Mouse (Mus musculus) embryo, embryonic 11 days (tissue): Measurements from ENCODE around the gene Ccdc150.
A peak's percentile ranks its signal among the peaks of the same experiment; 100 is the strongest.

Source experiments
- DNase-seq: peaks from one replicate; pipeline ENCODE4 v3.0.0-alpha.2; 2015

Ccdc150 gene

DNA sequence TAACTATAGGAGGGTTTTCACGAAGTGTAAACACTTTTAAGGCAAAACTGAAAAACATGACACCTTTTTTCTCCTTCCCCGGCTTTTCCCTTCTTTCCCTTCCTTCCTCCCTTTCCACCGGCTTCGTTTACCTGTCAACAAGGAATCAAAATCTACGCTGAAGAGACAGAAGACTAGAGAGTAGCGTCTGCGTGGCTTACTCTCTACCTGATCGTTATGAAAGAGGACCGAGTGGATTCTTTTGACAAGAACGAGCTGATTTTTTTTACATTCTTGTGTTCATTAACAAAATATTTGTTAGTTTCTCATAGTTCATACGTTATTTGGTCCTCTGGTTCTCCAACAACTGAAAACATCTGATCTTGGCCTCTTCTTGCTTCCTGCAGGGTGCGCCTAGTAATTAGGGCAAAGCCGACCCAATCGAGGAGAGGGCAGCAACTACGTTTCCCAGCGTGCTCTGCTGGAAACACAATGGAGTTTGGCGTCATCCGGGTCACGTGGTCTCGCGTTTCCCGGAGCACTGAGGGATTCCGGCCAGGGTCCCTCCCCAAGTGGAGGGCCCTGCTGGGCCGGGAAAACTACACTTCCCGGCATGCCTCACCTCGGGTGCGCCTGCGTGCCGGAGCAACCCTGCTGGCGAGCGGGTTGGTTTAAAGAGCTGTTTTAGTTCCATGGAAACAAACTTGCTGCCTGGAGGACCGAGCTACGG lies at the start of gene Ccdc150:
Gene Ccdc150 (plus strand): TSS at position 526 of the 709 bp plus-strand sequence.
- peak; percentile 98 for DNase-seq

DNA sequence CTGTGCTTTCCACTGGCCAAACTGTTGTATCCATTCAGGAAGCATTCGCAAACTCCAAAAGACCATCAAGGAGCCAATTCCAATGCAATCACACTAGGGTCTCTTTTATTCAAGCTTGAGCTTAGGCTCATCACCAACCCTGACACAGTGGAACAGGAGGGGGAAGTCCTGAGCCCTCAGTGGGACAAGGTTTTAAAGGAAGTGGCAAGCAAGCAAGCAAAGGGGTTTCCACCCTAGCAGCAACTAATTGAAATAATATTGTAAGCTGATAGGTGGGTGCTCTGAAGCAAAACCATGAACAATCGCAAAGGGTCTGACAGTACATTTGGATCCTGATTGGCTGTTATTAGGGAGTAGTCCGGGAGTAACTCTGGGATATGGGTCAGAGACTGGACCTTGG lies 30.2 kb upstream of the Ccdc150 start:
- DNase-seq = no peak

DNA sequence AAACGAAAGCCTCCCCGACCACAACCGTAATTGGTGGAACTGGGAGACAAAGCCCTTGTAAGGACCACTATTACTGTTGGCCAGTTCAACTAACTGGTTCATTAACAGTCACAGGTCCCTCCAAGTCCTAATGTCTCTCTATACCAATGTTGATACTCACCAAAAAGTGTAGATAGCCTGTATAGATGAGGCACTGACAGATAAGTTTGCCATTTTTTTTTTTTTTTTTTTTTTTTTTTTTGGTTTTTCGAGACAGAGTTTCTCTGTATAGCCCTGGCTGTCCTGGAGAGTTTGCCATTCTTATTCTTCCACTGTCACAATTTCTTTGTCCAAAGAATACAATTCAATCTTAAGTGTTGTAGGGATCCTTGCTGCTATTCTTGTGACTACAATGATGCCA lies 7.8 kb upstream of the Ccdc150 start:
- DNase-seq = no peak

DNA sequence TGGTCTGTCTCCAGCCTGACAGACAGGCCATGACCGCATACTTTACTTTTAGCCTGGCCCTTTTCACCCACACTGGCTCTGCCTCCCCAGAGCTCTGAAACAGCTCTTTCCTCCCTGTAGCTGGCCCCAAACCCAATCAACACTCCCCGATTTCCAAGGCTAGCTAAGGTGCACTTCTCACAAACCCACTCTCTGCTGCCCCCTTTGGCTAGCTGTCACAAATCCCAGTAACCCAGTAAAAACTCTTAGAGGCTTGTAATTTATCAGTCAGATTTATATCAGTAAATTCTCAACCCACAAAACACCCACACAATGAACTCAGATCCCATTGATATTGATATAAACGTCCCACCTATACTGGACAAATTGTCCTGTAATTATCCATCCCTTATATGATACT lies 25.1 kb downstream of the Ccdc150 start:
- no peak for DNase-seq

DNA sequence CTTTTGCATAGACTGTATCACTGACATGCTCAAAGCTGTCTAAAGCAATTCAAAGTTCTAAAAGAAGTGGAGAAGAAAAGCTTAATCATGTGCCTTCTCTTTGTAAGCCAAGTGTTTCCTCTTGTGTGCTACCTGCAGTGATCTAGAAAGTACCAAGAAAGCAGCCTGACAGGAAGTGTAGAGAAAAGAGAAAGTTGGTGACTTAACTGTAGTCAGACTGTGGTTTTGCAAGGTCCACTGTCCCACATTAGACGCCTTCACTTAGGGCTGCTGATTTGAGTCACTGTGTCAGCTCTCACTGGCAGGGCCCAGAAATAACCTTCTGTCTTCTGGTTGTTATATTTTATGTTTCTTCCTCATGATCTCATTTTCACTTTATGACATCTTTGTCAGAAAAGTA lies 29.1 kb downstream of the Ccdc150 start:
- DNase-seq = no peak

DNA sequence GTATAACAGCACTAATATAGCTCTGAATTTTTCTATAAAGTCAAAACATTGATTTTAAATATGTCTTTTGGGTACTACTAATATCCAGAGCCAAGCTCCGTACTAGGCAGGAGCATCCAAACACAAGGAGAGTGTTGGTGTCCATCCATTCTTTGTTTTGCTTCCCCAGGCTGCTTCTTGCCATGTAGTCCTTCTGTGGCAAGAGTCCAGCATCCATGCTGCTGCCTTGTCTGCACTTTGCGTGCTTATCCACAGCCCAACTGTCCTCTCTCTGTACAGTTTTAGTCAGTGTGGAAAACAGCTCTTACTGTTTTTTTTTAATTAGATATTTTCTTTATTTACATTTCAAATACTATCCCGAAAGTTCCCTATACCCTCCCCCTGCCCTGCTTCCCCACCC lies 30.2 kb downstream of the Ccdc150 start:
- no peak for DNase-seq

DNA sequence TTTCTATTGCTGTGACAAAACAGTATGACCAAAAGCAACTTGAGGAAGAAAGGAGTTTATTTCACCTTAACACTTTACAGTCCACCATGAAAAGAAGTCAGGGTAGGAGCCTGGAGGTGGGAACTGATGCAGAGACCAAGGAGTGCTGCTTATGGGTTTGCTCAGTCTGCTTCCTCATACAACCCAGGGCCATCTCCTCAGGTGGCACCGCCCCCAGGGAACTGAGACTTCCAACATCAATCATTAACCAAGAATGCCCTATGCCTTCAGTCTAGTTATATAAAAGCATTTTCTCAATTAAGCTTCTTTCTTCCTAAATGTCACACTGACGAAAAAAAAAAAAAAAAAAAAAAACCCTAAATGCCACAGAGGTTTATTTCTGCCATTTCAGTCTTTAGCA lies 55.9 kb downstream of the Ccdc150 start:
- no peak for DNase-seq

DNA sequence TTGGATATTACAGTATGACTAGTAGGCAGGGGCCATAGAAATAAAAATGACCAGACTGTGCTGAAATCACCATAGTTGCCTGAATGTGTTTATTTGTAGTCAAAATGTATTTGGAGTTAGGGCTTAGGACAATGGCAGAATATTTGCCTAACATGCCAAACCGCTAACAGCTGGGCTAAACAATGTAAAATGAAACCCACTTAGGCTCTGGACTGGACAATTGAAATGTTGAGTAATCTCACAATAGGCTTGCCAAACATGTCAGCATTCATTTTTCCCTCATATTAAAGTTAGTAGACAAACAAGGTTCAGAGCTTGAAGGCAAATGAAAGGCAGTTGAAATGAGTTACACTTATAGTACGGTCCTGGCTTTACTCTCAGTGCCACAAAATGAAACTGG lies 76.2 kb downstream of the Ccdc150 start:
- no peak for DNase-seq

DNA sequence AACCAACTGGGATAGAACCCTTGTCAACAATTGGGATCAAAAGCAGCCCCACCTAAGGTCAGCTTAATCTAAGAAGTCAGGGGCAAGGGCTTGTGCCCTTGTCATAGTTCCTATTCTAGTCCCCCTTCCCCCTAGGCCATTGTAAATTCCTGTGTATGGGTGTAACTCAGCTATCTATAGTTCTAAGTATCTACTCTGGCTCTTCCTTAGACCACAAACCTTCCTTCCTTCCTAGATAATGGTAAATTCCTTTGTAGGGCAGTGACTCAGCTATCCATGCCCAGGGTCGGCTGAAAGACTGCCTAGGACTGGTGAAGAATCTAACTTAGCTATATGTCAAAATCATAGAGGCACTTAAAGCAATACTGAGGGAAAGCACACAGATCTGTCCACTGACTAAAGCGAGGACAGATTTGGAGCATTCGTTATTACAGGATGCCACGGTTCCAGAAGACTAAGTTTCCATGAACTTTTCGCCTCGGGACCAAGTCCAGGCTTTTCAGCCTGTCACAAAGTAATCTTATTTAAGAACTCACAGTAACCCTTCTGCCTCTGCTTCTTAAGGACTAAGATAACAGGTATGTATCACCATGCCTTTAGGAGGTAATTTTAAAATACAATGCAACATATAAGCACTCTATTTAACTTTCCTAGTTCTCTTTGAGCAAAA lies 77.5 kb downstream of the Ccdc150 start:
- no peak for DNase-seq

DNA sequence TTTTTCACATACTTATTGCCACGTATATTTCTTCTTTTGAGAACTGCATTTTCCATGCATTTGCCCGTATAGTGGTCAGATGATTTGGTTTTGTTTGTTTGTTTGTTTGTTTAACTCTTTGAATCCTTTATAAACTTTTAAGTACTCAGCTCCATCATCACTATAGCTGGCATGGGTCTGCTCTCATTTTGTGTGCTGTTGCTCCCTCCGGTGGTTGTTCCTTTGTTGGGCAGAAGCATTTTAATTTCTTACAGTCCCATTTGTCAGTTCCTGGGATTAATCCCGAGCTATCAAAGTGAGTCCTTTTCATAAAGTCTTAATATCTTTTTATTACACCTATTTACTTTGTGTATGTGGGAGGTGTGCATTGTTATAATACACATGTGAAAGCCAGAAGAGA lies 82.5 kb downstream of the Ccdc150 start:
- DNase-seq = peak; percentile 39

DNA sequence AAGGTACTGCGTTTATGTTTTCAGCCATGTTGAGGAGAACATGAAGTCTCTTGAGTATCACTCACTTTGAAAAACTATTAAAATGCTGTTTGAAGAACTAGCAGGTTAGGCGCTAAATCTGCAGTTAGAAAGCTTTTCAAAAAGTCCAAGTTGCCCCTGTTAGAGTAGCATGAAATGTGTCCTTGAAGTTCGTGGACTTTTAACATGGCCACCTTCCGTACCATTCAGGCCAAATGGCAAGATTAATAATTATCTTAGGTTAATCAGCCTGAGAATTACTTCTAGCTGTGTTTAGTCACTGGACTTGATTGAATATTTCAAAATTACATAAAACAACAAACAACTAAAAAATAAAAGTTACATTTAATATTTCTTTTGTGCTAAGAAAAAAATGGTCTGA lies 104.3 kb downstream of the Ccdc150 start:
- no peak for DNase-seq

DNA sequence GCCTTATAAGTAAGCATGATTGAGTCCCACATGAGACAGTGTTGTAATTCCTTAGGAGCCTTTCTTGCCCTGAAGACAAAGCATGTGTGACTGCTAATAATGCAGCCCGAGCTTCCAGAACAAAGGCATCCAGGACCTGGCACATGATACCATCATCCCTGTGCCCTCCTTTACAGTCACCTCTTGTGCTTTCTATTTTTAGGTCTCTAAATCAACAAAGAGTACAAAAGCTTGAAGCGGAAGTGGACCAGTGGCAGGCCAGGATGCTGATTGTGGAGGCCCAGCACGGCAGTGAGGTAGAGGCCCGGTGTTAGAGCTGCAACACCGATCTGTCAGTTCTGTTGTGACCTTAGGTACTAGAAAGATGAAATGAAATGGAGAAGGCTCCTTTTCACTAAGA lies 105.0 kb downstream of the Ccdc150 start:
- no peak for DNase-seq

DNA sequence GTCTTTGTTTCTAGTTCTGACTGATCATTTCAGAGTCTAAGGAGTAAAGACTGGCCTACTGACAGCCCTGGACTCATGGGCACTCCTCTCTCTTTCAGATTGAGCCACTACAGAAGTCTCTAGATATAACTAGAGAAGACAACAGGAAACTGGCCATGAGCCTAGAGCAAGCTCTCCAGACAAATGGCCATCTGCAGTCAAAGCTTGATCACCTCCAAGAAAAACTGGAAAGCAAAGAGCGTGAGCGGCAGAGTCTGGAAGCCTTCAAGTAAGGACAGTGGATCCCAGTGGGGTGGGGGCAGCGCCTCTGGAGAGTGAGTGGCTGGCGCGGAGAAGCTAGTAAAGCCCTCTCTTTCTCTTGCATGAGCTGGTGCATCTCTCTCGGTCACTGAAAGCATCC lies 106.1 kb downstream of the Ccdc150 start:
- DNase-seq = no peak

DNA sequence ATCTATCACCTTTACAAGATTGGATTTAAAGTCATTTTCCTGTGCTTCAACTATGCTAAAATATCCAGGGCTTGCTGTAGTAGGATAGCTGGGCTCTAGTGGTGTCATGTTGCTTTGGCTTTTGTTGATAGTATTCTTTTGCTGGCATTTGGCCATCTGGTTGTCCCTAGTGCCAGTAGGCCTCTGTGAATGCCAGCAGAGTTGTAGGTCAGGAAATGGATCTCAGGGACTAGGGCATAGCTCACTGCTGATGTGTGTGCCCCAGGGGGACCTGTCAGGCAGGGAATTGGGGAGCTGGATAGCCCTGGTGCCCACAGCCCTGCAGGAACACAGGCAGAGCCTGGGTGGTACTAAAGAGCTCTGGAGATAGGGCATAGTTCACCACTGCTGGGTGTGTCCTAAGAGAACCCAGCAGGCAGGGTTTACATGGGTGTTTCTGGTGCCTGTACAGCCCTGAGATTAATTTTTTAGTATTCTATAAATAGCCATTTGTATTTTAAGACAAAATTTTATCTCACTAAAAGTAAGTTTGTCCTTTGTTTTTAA lies 127.1 kb downstream of the Ccdc150 start:
- no peak for DNase-seq

DNA sequence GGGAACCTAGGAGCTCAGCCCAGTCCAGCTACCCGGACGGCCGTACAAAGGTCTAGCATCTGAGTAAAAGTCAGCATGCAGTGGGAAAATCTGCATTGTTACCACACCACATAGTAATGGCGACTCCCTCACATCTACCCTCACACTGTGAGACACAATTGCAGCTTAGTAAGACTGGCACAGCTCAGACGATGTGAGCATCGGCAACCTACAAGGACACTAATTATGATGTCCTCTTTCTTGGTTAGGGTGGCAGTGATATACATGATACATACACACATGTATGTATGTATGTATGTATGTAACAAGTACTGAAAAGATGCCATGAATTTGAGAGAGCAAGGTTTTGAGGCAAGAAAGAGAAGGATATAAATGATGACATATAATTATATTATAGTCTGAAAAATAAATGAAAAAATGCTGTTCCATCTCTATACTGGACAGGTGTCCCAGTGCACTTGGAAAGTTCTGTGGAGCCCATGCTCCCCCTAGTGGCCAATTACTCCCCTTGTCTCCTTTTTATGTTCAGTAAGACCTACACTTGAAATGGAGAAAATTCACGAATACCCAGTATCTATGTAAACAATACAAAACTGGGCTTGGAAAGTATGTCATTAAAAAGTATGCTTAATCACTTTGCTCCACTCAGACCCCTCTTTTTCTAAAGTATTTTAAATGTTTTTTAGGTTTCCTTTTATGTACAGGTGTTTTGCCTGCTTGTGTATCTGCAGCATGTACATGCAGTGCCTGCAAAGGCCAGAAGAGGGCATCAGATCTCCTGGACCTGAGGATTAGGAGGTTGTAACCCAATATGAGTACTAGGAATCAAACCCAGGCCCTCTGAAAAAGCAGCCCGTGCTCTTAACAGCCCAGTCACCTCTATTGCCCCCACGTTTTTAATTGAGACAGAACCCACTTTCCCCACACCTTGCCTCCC lies 130.8 kb downstream of the Ccdc150 start:
- peak; percentile 73 for DNase-seq

DNA sequence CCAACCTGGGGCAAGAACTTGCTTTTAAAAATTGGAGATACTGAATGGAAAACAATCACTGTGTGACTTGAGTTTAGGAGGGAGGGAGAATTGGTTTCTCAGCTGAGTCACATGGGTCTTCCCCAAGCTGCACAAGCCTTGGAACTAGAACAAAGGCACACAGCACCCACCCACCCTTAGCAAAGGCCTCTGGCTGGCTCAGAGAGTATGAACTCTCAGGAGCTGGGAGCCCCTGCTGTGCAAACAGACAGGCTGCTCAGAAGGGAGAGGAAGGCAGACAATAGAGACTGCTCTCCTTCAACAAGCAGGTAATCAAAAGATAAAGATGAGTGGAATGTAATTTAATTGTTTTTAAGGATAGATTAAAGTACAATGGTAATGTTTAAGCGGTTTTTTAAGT lies 133.7 kb downstream of the Ccdc150 start:
- no peak for DNase-seq

DNA sequence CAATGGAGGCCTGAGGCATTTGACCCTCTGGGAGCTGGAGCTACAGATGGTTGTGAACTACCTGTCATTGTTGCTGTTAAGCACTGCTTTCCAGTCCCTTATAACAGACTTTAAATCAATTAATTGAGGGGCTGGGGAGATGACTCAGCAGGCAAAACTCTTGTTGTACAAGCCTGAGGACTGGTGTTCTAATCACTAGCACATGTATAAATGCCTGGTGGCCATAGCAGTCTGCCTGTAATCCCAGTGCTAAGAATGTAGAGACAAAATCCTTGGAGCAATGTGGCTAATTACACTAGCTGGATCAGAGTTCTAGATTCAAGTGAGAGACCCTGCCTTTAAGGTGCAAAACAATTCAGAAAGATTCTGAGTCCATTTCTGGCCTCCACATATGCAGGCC lies 152.3 kb downstream of the Ccdc150 start:
- no peak for DNase-seq
